Mouse (Mus musculus) testis, adult 2 months (tissue): ENCODE results near the gene Fam107b.

Experiments used
- CTCF ChIP-seq: fragments of 200-500 bp; IDR thresholded peaks from 2 replicates; pipeline ENCODE4 v1.5.1; 2012; ENCODE audit warnings: low read depth, mild to moderate bottlenecking, inconsistent platforms, low read length, moderate library complexity; ENCODE audit not compliant: control insufficient read depth, insufficient read depth, insufficient replicate concordance
- POLR2A ChIP-seq: fragments of 200-500 bp; IDR thresholded peaks from 2 replicates; pipeline ENCODE4 v1.6.1; 2012; ENCODE audit warnings: low read depth, mild to moderate bottlenecking, inconsistent platforms, low read length, moderate library complexity; ENCODE audit not compliant: control insufficient read depth

DNA sequence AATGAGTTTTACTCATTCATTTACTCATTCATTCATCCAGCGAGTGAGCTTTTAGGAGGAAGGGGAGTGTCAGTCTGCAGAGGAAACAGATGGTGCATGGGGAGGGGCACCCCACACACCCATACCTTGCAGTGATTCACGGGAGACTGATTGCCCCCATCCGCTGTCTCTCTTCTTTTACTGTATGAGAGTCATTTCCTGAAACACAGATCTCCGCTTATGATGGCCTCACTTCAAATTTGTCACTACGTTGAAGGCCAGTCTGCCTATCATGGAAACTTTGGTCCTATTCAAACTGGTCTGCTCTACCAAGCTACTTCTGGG lies 230.2 kb downstream of the Fam107b start:
- TF ChIP-seq CTCF (no peak), POLR2A (no peak)
